Mouse (Mus musculus) limb, embryonic 11.5 days (tissue): Measurements from ENCODE around the gene Olfr1368. TPM values are rescaled to one million over a fixed set of nuclear protein-coding genes. Genes with fewer than 3 reads are reported as not detected.

Experiments
- ATAC-seq: fragments of 200-750 bp; cut with Nextera tagmentation; 2 replicates; pipeline ENCODE4 v1.8.0; 2017; ENCODE audit warnings: low read depth; ENCODE audit not compliant: insufficient number of reproducible peaks, low FRiP score, low TSS enrichment
- DNase-seq: peaks from one replicate; pipeline ENCODE4 v3.0.0-alpha.2; 2015; ENCODE audit warnings: low spot score
- H3K27ac ChIP-seq: fragments of 300-500 bp; sonication (generic); replicated peaks from 2 replicates; pipeline ENCODE4 v1.5.1; 2014; ENCODE audit warnings: low read depth, mild to moderate bottlenecking, low read length
- H3K27me3 ChIP-seq: fragments of 300-500 bp; sonication (generic); 2 replicates; pipeline ENCODE4 v1.6.1; 2014; ENCODE audit warnings: mild to moderate bottlenecking, low read length, mixed read lengths; ENCODE audit not compliant: control insufficient read depth, insufficient read depth
- H3K36me3 ChIP-seq: fragments of 300-500 bp; sonication (generic); 2 replicates; pipeline ENCODE4 v1.6.1; 2014; ENCODE audit warnings: mild to moderate bottlenecking, low read length, moderate library complexity, mixed read lengths; ENCODE audit not compliant: control insufficient read depth, insufficient read depth
- H3K4me1 ChIP-seq: fragments of 300-500 bp; sonication (generic); 2 replicates; pipeline ENCODE4 v1.6.1; 2014; ENCODE audit warnings: low read length, mixed read lengths; ENCODE audit not compliant: control insufficient read depth, insufficient read depth
- H3K4me2 ChIP-seq: fragments of 300-500 bp; sonication (generic); 2 replicates; pipeline ENCODE4 v1.6.1; 2014; ENCODE audit warnings: low read depth, mild to moderate bottlenecking, moderate library complexity; ENCODE audit not compliant: severe bottlenecking
- H3K4me3 ChIP-seq: fragments of 300-500 bp; sonication (generic); 2 replicates; pipeline ENCODE4 v1.5.1; 2014; ENCODE audit warnings: low read depth, low read length
- H3K9ac ChIP-seq: fragments of 300-500 bp; sonication (generic); 2 replicates; pipeline ENCODE4 v1.6.1; 2014; ENCODE audit warnings: mild to moderate bottlenecking, low read length
- H3K9me3 ChIP-seq: fragments of 300-500 bp; sonication (generic); 2 replicates; pipeline ENCODE4 v1.6.1; 2016; ENCODE audit warnings: low read length; ENCODE audit not compliant: control insufficient read depth
- WGBS: fragments of 180-500 bp; shearing (Covaris S2); extraction: QIAGEN DNeasy Blood & Tissue Kit; methylation state at CpG from one replicate; pipeline ENCODE4 v1.1.7; 2014; 5-methylcytosine and 5-hydroxymethylcytosine counted together
- polyA plus RNA-seq: library from polyadenylated mRNA; unstranded; fragments of >200 nt; fragmentation: Nextera tagmentation; extraction: Ambion mirVana; gene quantifications from 2 replicates; pipeline ENCODE4 v1.2.1, GENCODE M21; 2014

Gene Olfr1368
- polyA plus RNA-seq, result not detected in 2 replicates

DNA sequence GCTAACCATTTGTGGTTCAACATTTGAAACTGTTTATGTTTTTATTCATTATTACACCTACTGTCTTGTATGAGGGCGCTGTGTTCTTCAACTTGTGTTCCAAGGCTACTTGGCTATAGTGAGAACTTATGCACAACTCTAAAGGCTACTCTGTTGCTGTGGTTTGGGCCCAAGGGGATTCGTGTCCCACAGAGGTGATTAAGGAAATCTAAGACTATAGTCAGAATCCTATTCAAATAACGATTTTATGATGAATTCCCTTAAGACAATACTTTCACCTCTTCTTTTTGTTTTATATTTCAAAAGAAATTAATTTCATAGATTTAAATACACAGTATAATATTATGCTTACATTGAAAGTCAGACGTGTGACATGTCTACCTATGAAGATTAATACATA lies at the start of gene Olfr1368:
Gene Olfr1368, minus strand, starts transcription at position 101 of the 400 bp plus-strand sequence.
- no peak within 1 kb of the TSS for H3K27ac ChIP-seq
- no peak within 1 kb of the TSS for H3K4me3 ChIP-seq
- no peaks in the 10 kb centered on the region for H3K36me3 ChIP-seq
- ATAC-seq (no peak), DNase-seq (no peak)
- no peak within 1 kb of the TSS for H3K9ac ChIP-seq
- H3K4me1 ChIP-seq, result no peaks in the 10 kb centered on the region
- H3K4me2 ChIP-seq, result no peak within 1 kb of the TSS
- WGBS, result 78% methylated on average over 4 of the region's 4 CpGs
- H3K9me3 ChIP-seq, result no peaks in the 10 kb centered on the region
- no peaks in the 10 kb centered on the region for H3K27me3 ChIP-seq

DNA sequence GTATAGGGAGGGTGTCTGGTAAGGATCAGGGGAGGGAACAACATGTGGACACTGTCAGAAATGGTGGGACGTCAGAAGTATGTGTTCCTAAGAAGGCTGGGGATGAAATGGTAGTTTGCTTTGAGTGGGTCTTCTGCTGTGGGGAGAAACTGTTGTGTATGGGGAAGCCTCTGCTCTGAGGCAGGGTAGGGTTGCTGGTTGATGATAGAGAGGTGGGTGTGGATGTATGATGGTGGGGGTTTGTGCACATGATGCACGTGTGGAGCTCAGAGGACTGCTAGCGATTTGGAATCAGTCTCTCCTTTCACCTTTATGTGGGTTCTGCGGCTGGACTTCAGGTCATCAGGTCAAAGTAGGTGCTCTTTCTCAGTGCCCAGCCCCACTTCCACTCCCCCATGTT lies 39.9 kb upstream of the Olfr1368 start:
- DNase-seq (no peak), ATAC-seq (no peak)
- no peak overlapping the region for H3K9ac ChIP-seq
- WGBS, result 84% methylated on average over 4 of the region's 4 CpGs
- peaks cover 53% of the 10 kb centered on the region for H3K36me3 ChIP-seq
- peaks cover 12% of the 10 kb centered on the region for H3K4me1 ChIP-seq
- H3K27ac ChIP-seq, result no peak overlapping the region
- H3K9me3 ChIP-seq, result no peaks in the 10 kb centered on the region
- no peak overlapping the region for H3K4me2 ChIP-seq
- H3K27me3 ChIP-seq, result no peaks in the 10 kb centered on the region
- no peak overlapping the region for H3K4me3 ChIP-seq

DNA sequence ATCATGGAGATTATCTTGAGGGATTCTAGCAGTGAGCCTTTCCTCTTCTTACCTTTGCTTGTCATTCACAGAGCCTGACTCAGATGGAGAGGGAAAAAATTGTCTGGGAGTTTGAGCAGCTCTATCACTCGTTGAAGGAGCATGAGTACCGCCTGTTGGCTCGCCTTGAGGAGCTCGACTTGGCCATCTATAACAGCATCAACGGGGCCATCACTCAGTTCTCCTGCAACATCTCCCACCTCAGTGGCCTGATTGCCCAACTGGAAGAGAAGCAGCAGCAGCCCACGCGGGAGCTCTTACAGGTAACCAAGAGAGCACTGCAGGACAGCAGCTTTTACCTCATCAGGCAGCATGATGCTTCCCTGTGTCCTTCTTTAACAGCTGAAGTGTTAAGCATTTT lies 38.0 kb upstream of the Olfr1368 start:
- H3K9ac ChIP-seq, result no peak overlapping the region
- no peak for ATAC-seq
- H3K27me3 ChIP-seq, result no peaks in the 10 kb centered on the region
- no peak overlapping the region for H3K27ac ChIP-seq
- DNase-seq, result no peak
- 93% methylated on average over 7 of the region's 7 CpGs for WGBS
- H3K9me3 ChIP-seq, result no peaks in the 10 kb centered on the region
- H3K4me3 ChIP-seq, result no peak overlapping the region
- H3K36me3 ChIP-seq, result peaks cover 43% of the 10 kb centered on the region
- peaks cover 15% of the 10 kb centered on the region for H3K4me1 ChIP-seq
- no peak overlapping the region for H3K4me2 ChIP-seq

DNA sequence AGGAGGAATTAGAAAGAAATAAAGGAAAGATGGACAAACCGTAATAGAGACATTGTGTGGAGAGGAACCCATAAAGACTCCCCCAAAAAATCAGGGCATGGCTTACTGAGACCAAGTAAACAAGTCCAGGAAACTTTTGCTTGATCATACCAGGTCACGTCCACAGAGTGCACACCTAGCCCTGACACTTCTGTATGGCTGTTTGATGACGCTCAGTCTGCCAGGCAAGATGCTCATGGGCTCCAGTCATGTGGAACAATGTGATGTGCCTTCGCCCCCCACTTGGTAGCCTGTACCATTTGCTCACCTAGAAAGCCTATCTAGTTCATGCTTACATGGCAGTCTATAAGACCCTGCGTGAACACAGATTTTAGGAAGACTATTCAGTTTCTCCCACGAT lies 37.4 kb upstream of the Olfr1368 start:
- WGBS, result 95% methylated on average over 6 of the region's 6 CpGs
- Histone ChIP-seq H3K9ac (no peak overlapping the region), H3K36me3 (peaks cover 37% of the 10 kb centered on the region), H3K4me3 (no peak overlapping the region), H3K4me1 (peaks cover 15% of the 10 kb centered on the region), H3K27ac (no peak overlapping the region), H3K9me3 (no peaks in the 10 kb centered on the region), H3K4me2 (no peak overlapping the region), H3K27me3 (no peaks in the 10 kb centered on the region)
- DNase-seq (no peak), ATAC-seq (no peak)

DNA sequence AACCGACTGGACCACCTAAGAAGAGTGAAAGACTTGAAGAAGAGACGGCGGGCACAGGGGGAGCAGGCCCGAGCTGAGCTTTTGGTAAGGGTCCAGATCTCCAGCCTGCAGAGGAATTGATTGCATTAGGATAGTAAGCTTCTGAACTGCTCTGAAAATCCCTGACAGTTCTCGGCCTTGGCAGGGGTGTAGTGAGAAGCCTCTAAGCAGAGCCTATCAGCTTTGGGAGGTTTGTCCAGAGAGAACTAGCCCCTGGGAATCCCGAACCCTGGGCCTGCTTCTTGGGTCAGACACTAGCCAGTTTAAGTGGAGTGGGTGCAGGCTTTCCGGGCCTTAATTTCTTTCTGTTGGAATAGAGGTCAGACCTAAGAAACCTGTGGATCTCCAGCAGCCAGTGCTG lies 36.3 kb upstream of the Olfr1368 start:
- DNase-seq (no peak), ATAC-seq (no peak)
- Histone ChIP-seq H3K36me3 (peaks cover 31% of the 10 kb centered on the region), H3K27me3 (no peaks in the 10 kb centered on the region), H3K4me1 (peaks cover 15% of the 10 kb centered on the region), H3K9ac (peak overlapping the region; percentile 43; the same call in 1 of the 2 replicates), H3K27ac (no peak overlapping the region), H3K4me2 (peak overlapping the region; percentile 76), H3K4me3 (peak overlapping the region; percentile 100), H3K9me3 (no peaks in the 10 kb centered on the region)
- whole genome bisulfite sequencing, result 76% methylated on average over 7 of the region's 7 CpGs

DNA sequence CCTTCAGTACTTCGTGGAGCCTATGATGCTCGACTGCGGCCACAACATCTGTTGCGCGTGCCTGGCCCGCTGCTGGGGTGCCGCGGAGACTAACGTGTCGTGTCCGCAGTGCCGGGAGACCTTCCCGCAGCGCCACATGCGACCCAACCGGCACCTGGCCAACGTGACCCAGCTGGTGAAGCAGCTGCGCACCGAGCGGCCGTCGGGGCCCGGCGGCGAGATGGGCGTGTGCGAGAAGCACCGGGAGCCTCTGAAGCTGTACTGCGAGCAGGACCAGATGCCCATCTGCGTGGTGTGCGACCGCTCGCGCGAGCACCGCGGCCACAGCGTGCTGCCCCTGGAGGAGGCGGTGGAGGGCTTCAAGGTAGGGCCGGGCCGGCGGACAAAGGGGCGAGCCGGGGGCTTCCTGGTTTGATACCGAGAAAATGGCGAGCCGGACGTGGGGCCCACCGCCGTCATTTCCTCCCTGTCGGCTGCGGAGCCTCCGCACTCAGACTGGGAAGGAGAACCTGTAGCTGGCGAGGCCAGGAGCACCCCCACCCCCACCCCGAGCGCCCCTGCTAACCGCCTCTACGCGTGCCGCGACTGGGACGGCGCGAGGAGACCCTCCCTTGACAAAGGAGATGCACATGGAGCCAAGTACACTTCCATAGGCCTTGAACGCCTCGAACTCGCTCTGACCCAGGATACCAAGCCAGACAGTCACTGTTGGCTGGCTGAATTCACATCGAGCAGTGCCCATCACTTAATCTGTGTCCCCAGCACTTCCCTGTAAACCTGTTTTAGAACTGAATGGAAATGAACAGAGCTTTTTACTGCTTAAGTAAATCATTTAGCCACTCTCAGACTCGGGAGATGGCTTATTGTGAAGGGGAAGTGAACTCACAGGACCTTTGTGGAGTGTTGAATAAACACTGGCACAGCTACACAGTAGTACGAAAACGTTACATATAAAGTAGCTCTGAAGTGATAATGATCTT lies 35.2 kb upstream of the Olfr1368 start:
- H3K4me3 ChIP-seq, result peak overlapping the region; percentile 100
- DNase-seq (peak; percentile 79), ATAC-seq (peak; percentile 31)
- no peaks in the 10 kb centered on the region for H3K27me3 ChIP-seq
- under 1% methylated on average over 71 of the region's 71 CpGs for WGBS
- H3K27ac ChIP-seq, result peak overlapping the region; percentile 94
- H3K4me1 ChIP-seq, result peaks cover 15% of the 10 kb centered on the region
- no peaks in the 10 kb centered on the region for H3K9me3 ChIP-seq
- peak overlapping the region; percentile 96 for H3K9ac ChIP-seq
- H3K4me2 ChIP-seq, result peak overlapping the region; percentile 76
- peaks cover 29% of the 10 kb centered on the region for H3K36me3 ChIP-seq

DNA sequence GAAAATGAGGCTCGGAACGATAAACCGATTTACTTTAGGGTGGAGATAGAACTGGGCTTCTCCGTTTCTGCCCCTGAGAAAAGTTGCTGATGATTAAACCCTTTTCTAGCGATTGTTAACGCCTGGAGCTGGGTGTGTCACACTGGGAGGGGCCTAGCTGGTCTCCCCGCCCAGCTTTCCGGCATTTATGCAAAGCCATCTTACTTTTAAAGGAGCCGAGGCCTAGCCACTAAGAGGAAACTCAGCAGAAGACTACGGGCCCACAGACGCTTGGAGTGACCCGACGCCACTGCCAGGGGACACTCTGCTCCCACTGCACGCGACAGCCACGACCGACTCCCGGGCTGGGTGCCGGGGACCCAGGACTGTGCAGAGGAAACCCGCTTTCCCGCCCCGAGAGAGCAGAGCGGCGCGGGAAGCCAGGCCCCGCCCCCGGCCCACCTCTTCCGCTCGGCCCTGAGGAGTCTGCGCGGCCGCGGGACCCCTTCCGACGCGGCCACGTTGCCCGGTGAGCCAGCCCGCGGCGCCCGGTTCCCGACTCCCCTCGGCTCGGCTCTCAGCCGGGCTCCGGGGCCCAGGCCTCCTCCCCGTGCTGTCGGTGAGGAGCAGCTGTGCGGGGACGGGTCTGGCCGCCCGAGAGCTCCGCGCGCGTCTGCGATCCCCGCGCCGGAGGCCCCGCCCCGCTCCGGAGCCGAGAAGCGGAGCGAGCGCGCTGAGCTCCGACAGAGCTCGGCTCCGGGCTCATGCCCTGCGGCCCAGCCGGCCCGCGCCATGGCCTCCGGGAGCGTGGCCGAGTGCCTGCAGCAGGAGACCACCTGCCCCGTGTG lies 34.3 kb upstream of the Olfr1368 start:
- H3K27me3 ChIP-seq, result no peaks in the 10 kb centered on the region
- peaks cover 21% of the 10 kb centered on the region for H3K36me3 ChIP-seq
- WGBS, result under 1% methylated on average over 74 of the region's 80 CpGs
- H3K9me3 ChIP-seq, result no peaks in the 10 kb centered on the region
- peak overlapping the region; percentile 96 for H3K9ac ChIP-seq
- DNase-seq, result peak; percentile 88
- H3K4me1 ChIP-seq, result peaks cover 15% of the 10 kb centered on the region
- peak overlapping the region; percentile 100 for H3K4me3 ChIP-seq
- peak overlapping the region; percentile 78 for H3K4me2 ChIP-seq
- ATAC-seq, result peak; percentile 94
- peak overlapping the region; percentile 94 for H3K27ac ChIP-seq

DNA sequence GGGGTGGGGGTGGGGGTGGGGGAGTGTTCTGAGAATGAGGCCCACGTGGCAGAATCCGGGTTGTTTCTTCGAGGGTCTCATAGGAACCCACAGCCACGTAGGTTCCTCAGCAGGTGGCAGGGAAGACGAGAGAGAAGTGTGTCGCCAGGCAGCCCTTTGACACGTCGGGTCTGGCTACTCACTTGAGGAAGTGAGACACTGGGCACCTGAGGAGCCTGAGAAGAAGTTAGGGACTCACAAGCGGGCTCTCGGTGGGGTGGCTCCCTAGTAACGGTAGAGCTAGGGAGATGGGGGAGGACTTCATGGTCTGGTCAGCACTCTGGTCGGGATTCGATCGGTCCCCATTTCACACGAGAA lies 33.7 kb upstream of the Olfr1368 start, which contains the start of gene Trim27:
Gene Trim27, plus strand, starts transcription at position 79 of the 357 bp plus-strand sequence.
- Histone ChIP-seq H3K4me1 (peaks cover 15% of the 10 kb centered on the region), H3K4me3 (peak within 1 kb of the TSS; percentile 100), H3K4me2 (peak within 1 kb of the TSS; percentile 78), H3K9me3 (no peaks in the 10 kb centered on the region), H3K27ac (peak within 1 kb of the TSS; percentile 94), H3K36me3 (peaks cover 21% of the 10 kb centered on the region), H3K9ac (peak within 1 kb of the TSS; percentile 96), H3K27me3 (no peaks in the 10 kb centered on the region)
- peak; percentile 45 for ATAC-seq
- under 1% methylated on average over 15 of the region's 15 CpGs for WGBS
- DNase-seq, result no peak
